Mouse (Mus musculus) C2C12 (cell line): ENCODE results near the gene Alg12. TPM values are rescaled to one million over a fixed set of nuclear protein-coding genes. Genes with fewer than 3 reads are reported as not detected.

Experiments
- H3K27me3 ChIP-seq: one replicate; pipeline ENCODE4 v1.6.1; 2011; ENCODE audit not compliant: control insufficient read depth, insufficient read depth, insufficient read length
- H3K36me3 ChIP-seq: one replicate; pipeline ENCODE4 v1.6.1; 2011; ENCODE audit not compliant: control insufficient read depth, insufficient read depth
- H3K4me3 ChIP-seq: one replicate; pipeline ENCODE4 v1.5.1; 2011; ENCODE audit warnings: mild to moderate bottlenecking, control low read depth; ENCODE audit not compliant: poor library complexity, insufficient read depth, severe bottlenecking
- H3K79me2 ChIP-seq: one replicate; pipeline ENCODE4 v1.6.1; 2011; ENCODE audit not compliant: control insufficient read depth, insufficient read depth
- H3K79me3 ChIP-seq: one replicate; pipeline ENCODE4 v1.6.1; 2011; ENCODE audit warnings: low read depth, control low read depth
- H3ac ChIP-seq: one replicate; pipeline ENCODE3; 2011; ENCODE audit warnings: low read depth; ENCODE audit not compliant: control insufficient read depth, insufficient read length
- CEBPB ChIP-seq: IDR thresholded peaks from one replicate; pipeline ENCODE4 v1.6.1; 2011; ENCODE audit warnings: low read depth, mild to moderate bottlenecking, control low read depth, moderate library complexity
- CTCF ChIP-seq: IDR thresholded peaks from one replicate; pipeline ENCODE4 v1.5.1; 2011; ENCODE audit not compliant: control insufficient read depth, insufficient read depth, insufficient read length
- FOSL1 ChIP-seq: IDR thresholded peaks from one replicate; pipeline ENCODE4 v1.8.0; 2011; ENCODE audit warnings: mild to moderate bottlenecking, low read length; ENCODE audit not compliant: poor library complexity, insufficient read depth, severe bottlenecking
- MAX ChIP-seq: IDR thresholded peaks from one replicate; pipeline ENCODE4 v1.6.1; 2011; ENCODE audit warnings: mild to moderate bottlenecking, control low read depth
- MYOD1 ChIP-seq: IDR thresholded peaks from one replicate; pipeline ENCODE4 v1.6.1; 2011; ENCODE audit warnings: low read depth; ENCODE audit not compliant: control insufficient read depth, insufficient read length
- MYOG ChIP-seq: IDR thresholded peaks from one replicate; pipeline ENCODE4 v1.6.1; 2011; ENCODE audit not compliant: control insufficient read depth, insufficient read length; ENCODE audit errors: extremely low read depth
- USF1 ChIP-seq: IDR thresholded peaks from one replicate; pipeline ENCODE4 v1.6.1; 2011; ENCODE audit warnings: low read depth, mild to moderate bottlenecking, control low read depth, moderate library complexity
- polyA plus RNA-seq: library from polyadenylated mRNA; unstranded; fragments of >200 nt; fragmentation: generic; extraction: Trizol; gene quantifications from one replicate; pipeline ENCODE4 v1.2.1, GENCODE M21; 2012; ENCODE audit warnings: missing spikeins

Gene Alg12
- polyA plus RNA-seq, 1 experiment: 14.2 TPM

DNA sequence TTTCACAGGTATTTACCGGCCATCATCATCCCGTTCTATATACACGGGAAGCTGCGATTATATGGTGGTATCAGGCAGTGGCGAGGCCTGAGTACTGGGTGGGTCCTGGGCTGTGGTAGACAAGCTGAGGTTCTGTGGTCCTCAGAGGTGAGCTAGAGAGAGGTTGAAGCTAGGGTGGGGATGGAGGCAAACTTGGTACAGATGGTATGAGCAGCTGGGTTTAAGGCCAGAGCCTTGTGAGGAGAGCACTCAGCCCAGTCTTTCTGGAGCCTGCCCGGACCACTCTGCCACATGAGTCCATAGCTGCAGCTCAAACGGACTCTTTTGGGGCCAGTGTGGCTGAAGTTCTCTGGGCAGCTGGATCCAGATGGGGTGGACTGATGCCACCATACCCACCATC is 38.2 kb upstream of the Alg12 start:
- Histone ChIP-seq H3K27me3 (no peaks in the 10 kb centered on the region), H3K79me3 (no peaks in the 10 kb centered on the region), H3K79me2 (peaks cover 2% of the 10 kb centered on the region), H3ac (no peak overlapping the region), H3K4me3 (no peak overlapping the region), H3K36me3 (no peaks in the 10 kb centered on the region)
- TF ChIP-seq CTCF: no peak
- no peak for TF ChIP-seq USF1
- TF ChIP-seq MAX: no peak
- no peak for TF ChIP-seq MYOG
- no peak for TF ChIP-seq MYOD1
- TF ChIP-seq FOSL1: no peak
- no peak for TF ChIP-seq CEBPB

DNA sequence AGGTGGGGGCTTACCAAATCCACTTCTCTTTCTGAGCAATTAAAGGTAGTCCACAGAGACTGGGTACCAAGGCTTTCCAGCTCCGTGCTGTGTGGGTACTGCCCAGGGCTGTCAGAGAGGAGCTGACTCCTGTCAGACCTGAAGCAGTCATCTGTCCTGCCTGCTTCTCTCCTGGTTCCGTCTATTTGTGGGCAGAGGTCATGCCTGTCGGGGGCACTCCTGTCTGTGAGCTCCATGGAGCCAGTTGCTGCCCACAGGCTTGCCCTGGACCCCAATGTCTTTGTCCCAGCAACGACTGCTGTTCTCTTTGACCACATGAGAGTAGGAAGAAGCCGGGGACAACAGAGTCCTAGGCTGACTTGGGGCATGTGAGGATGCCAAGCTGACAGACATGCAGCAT is 37.5 kb upstream of the Alg12 start:
- Histone ChIP-seq H3K79me3 (no peaks in the 10 kb centered on the region), H3K79me2 (no peaks in the 10 kb centered on the region), H3K4me3 (no peak overlapping the region), H3ac (no peak overlapping the region), H3K27me3 (no peaks in the 10 kb centered on the region), H3K36me3 (no peaks in the 10 kb centered on the region)
- no peak for TF ChIP-seq MYOD1
- TF ChIP-seq CTCF: no peak
- TF ChIP-seq MAX: no peak
- TF ChIP-seq USF1: no peak
- no peak for TF ChIP-seq CEBPB
- TF ChIP-seq FOSL1: no peak
- no peak for TF ChIP-seq MYOG

DNA sequence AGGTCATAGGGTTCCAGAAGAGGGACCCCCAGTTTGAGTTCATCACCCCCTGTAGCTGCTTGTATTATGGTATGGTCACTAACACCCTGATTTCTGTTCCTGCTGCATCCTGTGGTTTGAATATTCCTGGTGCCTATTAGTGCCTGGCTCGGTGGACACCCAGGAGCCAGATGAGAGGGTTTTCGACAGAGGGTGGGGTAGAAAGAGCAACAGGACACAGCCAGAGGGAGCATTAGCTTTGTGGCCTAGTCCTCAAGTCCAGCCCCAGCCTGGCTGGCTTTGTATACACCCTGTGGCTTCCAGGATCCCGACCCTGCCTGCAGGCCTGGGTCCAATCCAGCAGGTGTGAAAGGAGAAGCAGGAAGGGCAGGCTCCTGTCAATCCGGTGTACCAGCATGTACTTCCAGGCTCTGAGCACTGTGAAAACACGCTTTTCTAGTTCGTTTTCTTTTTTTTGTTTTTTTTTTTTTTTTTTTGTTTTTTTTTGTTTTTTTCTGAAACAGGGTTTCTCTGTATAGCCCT is 36.8 kb upstream of the Alg12 start:
- no peak overlapping the region for H3K4me3 ChIP-seq
- TF ChIP-seq USF1 (no peak), CEBPB (no peak)
- H3ac ChIP-seq: peak overlapping the region; percentile 12
- H3K79me2 ChIP-seq: no peaks in the 10 kb centered on the region
- H3K36me3 ChIP-seq: no peaks in the 10 kb centered on the region
- H3K27me3 ChIP-seq: no peaks in the 10 kb centered on the region
- no peaks in the 10 kb centered on the region for H3K79me3 ChIP-seq

DNA sequence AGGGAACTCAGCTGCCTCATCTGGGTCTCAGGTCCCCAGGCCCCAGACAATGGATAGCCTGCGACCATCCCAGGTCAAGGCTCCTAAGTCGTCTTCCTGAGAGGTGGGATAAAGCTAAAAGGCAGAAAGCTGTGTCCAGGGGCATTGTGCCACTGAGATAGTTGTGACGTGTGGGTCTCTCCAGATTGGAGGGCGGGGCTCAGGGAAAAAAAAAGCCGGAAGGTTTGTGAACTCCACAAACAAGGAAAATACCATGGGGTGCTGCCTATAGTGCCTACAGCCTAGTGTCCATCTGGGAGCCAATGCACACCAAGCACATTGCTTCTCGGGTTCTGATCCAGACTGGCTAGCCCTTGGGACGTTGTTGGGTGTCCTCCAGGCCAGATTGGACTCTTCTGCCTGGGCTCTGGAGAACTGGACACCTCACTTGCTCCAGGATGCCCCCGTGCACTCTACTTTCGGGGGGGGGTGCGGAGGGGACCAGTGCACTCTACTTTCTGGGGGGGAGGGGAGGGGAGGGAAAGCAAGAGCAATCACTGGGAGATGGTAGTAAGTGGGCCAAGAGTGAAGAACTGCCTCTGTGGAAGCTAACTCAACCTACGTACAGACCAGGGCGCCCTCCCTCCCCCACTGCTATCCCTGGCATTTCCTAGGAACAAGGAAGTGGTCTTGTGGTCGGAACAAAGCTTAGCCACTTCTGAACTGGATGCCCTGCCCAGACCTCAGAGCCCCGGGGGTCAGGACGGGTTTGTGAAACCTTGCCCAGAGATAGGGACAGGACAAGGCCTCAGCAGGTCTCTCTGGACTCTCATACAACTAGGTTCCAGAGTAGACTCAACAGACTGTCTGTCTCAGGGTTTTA is 36.1 kb upstream of the Alg12 start:
- Histone ChIP-seq H3K79me2 (no peaks in the 10 kb centered on the region), H3K4me3 (peak overlapping the region; percentile 12), H3K36me3 (no peaks in the 10 kb centered on the region), H3K79me3 (no peaks in the 10 kb centered on the region), H3ac (peak overlapping the region; percentile 70), H3K27me3 (no peaks in the 10 kb centered on the region)
- TF ChIP-seq CEBPB (peak; percentile 29), USF1 (no peak), MAX (no peak), MYOG (no peak), CTCF (no peak), FOSL1 (no peak), MYOD1 (peak; percentile 22)

DNA sequence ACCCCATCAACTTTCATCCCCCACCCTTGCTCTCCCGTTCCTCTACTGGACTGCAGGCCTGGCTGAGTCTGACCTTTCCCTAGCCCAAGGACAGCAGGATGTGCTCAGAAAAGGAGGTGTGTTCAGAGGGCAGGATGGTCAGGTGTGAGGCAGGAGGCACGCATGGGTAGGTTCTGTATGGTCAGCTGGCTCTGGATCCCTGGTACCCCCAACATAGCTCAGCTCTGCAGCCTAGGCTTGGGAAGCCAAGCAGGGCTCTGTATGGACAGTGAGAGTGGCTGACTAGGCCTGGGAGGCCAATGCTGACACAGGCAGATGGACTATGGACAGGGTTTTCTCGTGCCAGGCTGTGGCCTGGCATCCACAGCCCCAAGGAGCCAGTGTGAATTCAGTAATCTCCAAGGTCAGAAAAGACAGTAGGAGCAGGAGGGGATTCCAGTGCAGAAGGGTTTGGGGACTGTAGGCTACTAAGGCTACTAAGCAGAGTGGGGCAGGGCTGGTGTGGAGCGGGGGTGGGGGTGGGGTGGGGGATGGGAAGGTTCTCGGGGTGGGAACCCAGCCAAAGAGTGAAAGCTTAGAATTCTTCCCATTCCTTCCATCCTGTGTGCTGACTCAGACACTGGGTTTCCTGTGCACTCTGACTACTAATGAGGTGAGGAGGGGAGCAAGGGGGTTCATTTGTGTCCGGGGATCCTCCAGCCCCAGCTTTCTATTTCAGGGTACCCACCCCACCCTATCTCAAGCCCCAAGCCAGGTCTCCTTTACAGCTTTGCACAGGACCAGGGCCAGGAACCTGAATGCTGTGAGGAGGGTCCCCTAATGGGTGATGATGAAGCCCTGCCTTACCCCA is 35.2 kb upstream of the Alg12 start:
- Histone ChIP-seq H3K36me3 (no peaks in the 10 kb centered on the region), H3K79me3 (no peaks in the 10 kb centered on the region), H3K27me3 (no peaks in the 10 kb centered on the region), H3K4me3 (peak overlapping the region; percentile 12), H3K79me2 (no peaks in the 10 kb centered on the region), H3ac (peak overlapping the region; percentile 70)
- peak; percentile 29 for TF ChIP-seq MAX
- TF ChIP-seq CEBPB: no peak
- TF ChIP-seq USF1: no peak
